Mouse (Mus musculus): Measurements from ENCODE around the gene Yif1a. TPM values are rescaled to one million over a fixed set of nuclear protein-coding genes. Genes with fewer than 3 reads are reported as not detected.

Gene Yif1a
- total and polyA plus RNA-seq, 2 experiments from 2014 or later: 109 to 168 TPM

GRCm38 (mm10) chr19:5056251-5056650, 32.1 kb upstream of the Yif1a start:
- H3K4me3 ChIP-seq (ENCODE audit: low read depth, low read length): no peak overlapping the region
- ATAC-seq (ENCODE audit: insufficient read depth, low read depth) (0 out of 2 replicates have a peak, but pooled peaks have one; percentile 2), DNase-seq (ENCODE audit: low spot score) (no peak)

GRCm38 (mm10) chr19:5057876-5058775, 30.2 kb upstream of the Yif1a start:
- Histone ChIP-seq H3K9me3 (replicated peaks; ENCODE audit: control insufficient read depth, low read length) (no peaks in the 10 kb centered on the region), H3K4me3 (ENCODE audit: low read depth, low read length) (no peak overlapping the region), H3K27ac (ENCODE audit: low read depth) (peak overlapping the region; percentile 66), H3K27me3 (ENCODE audit: control insufficient read depth, insufficient read depth, low read length) (peaks cover 7% of the 10 kb centered on the region; the same call in 1 of the 2 replicates), H3K4me2 (ENCODE audit: low read depth, low read length) (no peak overlapping the region), H3K9ac (replicated peaks; ENCODE audit: low read depth, low read length) (no peak overlapping the region), H3K36me3 (replicated peaks; ENCODE audit: control insufficient read depth, insufficient read depth, low read length) (no peaks in the 10 kb centered on the region), H3K4me1 (ENCODE audit: control insufficient read depth, insufficient read depth) (peaks cover 16% of the 10 kb centered on the region; the same call in 1 of the 2 replicates)
- TF ChIP-seq EP300 (IDR thresholded peaks at IDR 0.05; ENCODE audit: low read depth) (no peak), CTCF (IDR thresholded peaks at IDR 0.05; ENCODE audit: low read depth) (no peak)
- ATAC-seq (ENCODE audit: insufficient read depth, low read depth): no peak
- 32% methylated on average over 16 of the region's 16 CpGs for WGBS
- no peak for DNase-seq (ENCODE audit: low spot score)

More at GRCm38 (mm10) chr19:5056251-5056650, 32.1 kb upstream of the Yif1a start:
- H3K27me3 ChIP-seq (ENCODE audit: control insufficient read depth, insufficient read depth, low read length): peaks cover 17% of the 10 kb centered on the region; the same call in 1 of the 2 replicates
- TF ChIP-seq CTCF (IDR thresholded peaks at IDR 0.05; ENCODE audit: low read depth) (peak; percentile 59), EP300 (IDR thresholded peaks at IDR 0.05; ENCODE audit: low read depth) (no peak)
- H3K27ac ChIP-seq (ENCODE audit: low read depth): no peak overlapping the region
- H3K9ac ChIP-seq (replicated peaks; ENCODE audit: low read depth, low read length): no peak overlapping the region
- no peaks in the 10 kb centered on the region for H3K9me3 ChIP-seq (replicated peaks; ENCODE audit: control insufficient read depth, low read length)
- no peak overlapping the region for H3K4me2 ChIP-seq (ENCODE audit: low read depth, low read length)
- no peaks in the 10 kb centered on the region for H3K36me3 ChIP-seq (replicated peaks; ENCODE audit: control insufficient read depth, insufficient read depth, low read length)
- WGBS: 14% methylated on average over 6 of the region's 6 CpGs
- H3K4me1 ChIP-seq (ENCODE audit: control insufficient read depth, insufficient read depth): peaks cover 18% of the 10 kb centered on the region

DNA sequence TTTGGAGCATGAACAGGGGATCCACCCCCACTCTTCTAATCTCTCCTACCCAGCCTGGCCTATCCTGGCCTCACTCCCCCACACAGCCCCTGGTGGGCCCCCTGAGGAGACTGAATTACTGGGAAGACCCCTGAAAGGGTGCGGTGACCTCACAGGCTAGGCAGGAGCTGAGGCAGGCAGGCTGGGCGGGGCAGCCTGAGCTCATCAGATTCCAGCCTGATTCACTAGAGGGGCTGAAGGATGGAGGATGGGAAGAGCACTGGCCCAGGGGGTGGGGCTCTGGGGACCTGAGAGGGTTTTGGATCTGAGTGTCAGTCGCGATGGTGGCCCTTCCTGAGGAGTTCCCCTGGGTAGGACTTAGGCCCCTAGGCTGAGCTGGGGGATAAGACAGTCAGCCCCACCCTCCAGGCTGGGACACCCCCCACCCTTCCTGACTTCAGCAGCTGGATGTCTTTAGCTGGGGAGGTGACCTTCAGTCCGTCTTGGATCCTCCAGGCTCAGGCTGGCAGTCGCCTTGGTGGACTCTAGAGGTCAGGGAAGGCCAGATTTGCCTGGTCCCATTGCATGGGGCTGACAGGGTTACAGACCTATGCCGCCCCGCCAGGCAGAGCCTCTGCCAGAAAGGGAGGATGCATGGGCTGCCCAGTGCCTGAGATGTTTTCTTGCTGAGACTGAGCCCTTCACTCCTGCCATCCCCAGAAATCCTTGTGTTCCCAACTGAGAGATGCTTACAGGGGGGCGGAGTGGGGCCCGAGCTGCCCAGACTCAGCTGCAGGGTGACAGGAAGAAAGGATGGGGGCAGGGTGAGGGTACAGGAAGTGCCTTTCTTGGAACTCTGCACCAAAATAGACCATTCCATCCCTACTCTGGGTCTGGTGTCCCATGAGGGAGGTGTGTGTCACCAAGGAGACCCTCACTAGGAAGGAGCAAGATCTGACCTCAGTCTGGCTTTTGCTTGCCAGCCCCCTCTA, 29.3 kb upstream of the Yif1a start:
- DNase-seq (ENCODE audit: low spot score) (no peak), ATAC-seq (ENCODE audit: insufficient read depth, low read depth) (peak; percentile 32)
- no peak for TF ChIP-seq EP300 (IDR thresholded peaks at IDR 0.05; ENCODE audit: low read depth)
- H3K4me3 ChIP-seq (ENCODE audit: low read depth, low read length): no peak overlapping the region
- no peak overlapping the region for H3K4me2 ChIP-seq (ENCODE audit: low read depth, low read length)
- 0 out of 2 replicates have a peak overlapping the region, but pooled peaks have one; percentile 32 for H3K9ac ChIP-seq (replicated peaks; ENCODE audit: low read depth, low read length)
- H3K4me1 ChIP-seq (ENCODE audit: control insufficient read depth, insufficient read depth): peaks cover 16% of the 10 kb centered on the region; the same call in 1 of the 2 replicates
- peak overlapping the region; percentile 66 for H3K27ac ChIP-seq (ENCODE audit: low read depth)
- 25% methylated on average over 10 of the region's 10 CpGs for WGBS
- no peaks in the 10 kb centered on the region for H3K9me3 ChIP-seq (replicated peaks; ENCODE audit: control insufficient read depth, low read length)
- 0 out of 2 replicates have a peak, but pooled peaks cover 3% of the 10 kb centered on the region for H3K27me3 ChIP-seq (ENCODE audit: control insufficient read depth, insufficient read depth, low read length)
- H3K36me3 ChIP-seq (replicated peaks; ENCODE audit: control insufficient read depth, insufficient read depth, low read length): no peaks in the 10 kb centered on the region

DNA sequence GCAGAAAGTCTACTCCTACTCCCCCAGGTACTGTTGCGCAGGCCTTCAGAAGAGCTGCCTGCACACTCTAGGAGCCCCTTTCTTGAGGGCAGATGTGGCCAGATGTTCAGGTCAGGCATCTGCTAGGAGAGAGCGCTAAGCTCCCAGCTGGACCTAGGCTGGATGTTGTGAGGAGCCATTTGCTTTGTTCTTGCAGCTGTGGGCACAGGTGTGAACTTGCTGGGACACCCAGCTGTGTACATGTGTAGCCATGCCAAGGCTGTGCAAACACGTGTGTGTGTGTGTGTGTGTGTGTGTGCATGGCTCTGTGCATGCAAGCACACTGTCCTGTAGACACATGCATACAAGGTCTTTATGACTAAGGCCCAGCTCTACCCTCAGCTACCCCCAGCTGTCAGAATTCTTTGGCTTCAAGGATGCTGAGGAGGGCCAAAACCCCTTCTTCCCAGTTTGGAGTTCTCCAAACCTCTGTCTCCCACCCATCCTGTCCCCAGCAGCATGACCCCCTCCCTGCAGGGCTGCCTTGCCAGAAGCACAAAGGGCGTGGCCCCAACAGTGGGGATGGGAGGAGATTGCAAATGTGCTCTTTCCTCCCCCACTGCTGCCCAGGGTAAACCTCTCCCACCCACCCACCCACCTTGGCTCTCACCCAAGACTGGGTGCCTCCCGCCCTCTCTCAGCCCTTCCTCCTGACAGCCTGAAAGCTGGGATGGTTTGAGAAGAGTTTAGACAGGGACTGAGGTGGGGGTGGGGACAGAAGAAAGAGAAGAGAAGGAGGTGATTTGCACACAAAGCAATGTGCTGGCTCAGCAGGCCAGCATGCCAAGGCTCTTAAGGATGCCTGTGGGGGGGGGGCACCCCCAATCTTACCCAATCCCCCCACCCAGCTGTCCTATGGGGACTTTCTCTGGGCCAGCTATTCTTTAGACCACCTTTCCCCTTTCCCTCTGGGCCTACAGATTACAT, 27.7 kb upstream of the Yif1a start:
- peaks cover 16% of the 10 kb centered on the region; the same call in 1 of the 2 replicates for H3K4me1 ChIP-seq (ENCODE audit: control insufficient read depth, insufficient read depth)
- no peak for DNase-seq (ENCODE audit: low spot score)
- H3K36me3 ChIP-seq (replicated peaks; ENCODE audit: control insufficient read depth, insufficient read depth, low read length): no peaks in the 10 kb centered on the region

More for the DNA sequence above, 27.7 kb upstream of the Yif1a start:
- no peak for ATAC-seq (ENCODE audit: insufficient read depth, low read depth)
- no peak overlapping the region for H3K9ac ChIP-seq (replicated peaks; ENCODE audit: low read depth, low read length)
- WGBS: 44% methylated on average over 5 of the region's 5 CpGs
- TF ChIP-seq CTCF (IDR thresholded peaks at IDR 0.05; ENCODE audit: low read depth) (no peak), EP300 (IDR thresholded peaks at IDR 0.05; ENCODE audit: low read depth) (no peak)
- no peaks in the 10 kb centered on the region for H3K27me3 ChIP-seq (ENCODE audit: control insufficient read depth, insufficient read depth, low read length)
- H3K27ac ChIP-seq (ENCODE audit: low read depth): 0 out of 2 replicates have a peak overlapping the region, but pooled peaks have one; percentile 12
- no peaks in the 10 kb centered on the region for H3K9me3 ChIP-seq (replicated peaks; ENCODE audit: control insufficient read depth, low read length)
- H3K4me3 ChIP-seq (ENCODE audit: low read depth, low read length): no peak overlapping the region
- no peak overlapping the region for H3K4me2 ChIP-seq (ENCODE audit: low read depth, low read length)
